Mouse (Mus musculus): ENCODE measurements around the gene Dap3. TPM values are rescaled to one million over a fixed set of nuclear protein-coding genes. Genes with fewer than 3 reads are reported as not detected.

Dap3 gene
- polyA plus RNA-seq, 2 experiments = 113 to 138 TPM

DNA sequence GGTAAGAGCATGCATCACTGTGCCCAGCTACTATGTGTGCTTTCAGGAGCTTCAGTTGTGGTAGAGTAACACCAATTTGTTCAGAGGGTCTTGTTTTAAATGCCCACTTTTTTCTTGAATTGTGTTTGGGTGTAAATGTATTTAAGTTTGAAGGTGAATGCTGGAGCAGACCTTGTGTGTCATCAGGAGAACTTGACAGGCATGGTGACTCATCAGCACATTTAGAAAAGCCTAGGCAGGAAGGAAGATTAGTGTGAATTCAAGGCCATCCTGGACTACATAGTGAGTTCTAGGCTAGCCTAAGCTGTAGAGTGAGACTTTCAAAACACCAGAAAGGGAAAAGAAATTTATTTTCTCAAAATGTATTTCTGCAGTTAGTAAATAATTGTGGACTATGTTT lies 2.8 kb upstream of the Dap3 start:
- TF ChIP-seq POLR2A (IDR thresholded peaks at IDR 0.05; ENCODE audit: borderline replicate concordance, extremely low read depth, insufficient read depth, insufficient read length) = no peak
- ATAC-seq (ENCODE audit: low FRiP score, low read depth) = no peak

GRCm38 (mm10) chr3:88953246-88953645 lies 2.3 kb upstream of the Dap3 start:
- Histone ChIP-seq H3K27ac (replicated peaks; ENCODE audit: low read depth, low read length) (no peak overlapping the region), H3K9me3 (ENCODE audit: control insufficient read depth, low read length) (no peaks in the 10 kb centered on the region), H3K4me2 (replicated peaks; ENCODE audit: low read depth, low read length, severe bottlenecking) (no peak overlapping the region), H3K4me3 (replicated peaks; ENCODE audit: low read length) (no peak overlapping the region), H3K9ac (ENCODE audit: low read depth, low read length, severe bottlenecking) (no peak overlapping the region), H3K27me3 (ENCODE audit: control insufficient read depth, insufficient read depth, low read length) (no peaks in the 10 kb centered on the region), H3K36me3 (ENCODE audit: control insufficient read depth, insufficient read depth, low read length) (no peaks in the 10 kb centered on the region), H3K4me1 (ENCODE audit: control insufficient read depth, insufficient read depth, low read length) (peaks cover 12% of the 10 kb centered on the region)
- no peak for TF ChIP-seq POLR2A (IDR thresholded peaks at IDR 0.05; ENCODE audit: borderline replicate concordance, extremely low read depth, insufficient read depth, insufficient read length)
- no peak for DNase-seq (ENCODE audit: low spot score)
- no peak for ATAC-seq (ENCODE audit: low FRiP score, low read depth)
- WGBS = 84% methylated on average over 4 of the region's 4 CpGs

More for the DNA sequence above, 2.8 kb upstream of the Dap3 start:
- Histone ChIP-seq H3K9ac (ENCODE audit: low read depth, low read length, severe bottlenecking) (no peak overlapping the region), H3K4me3 (replicated peaks; ENCODE audit: low read length) (no peak overlapping the region), H3K9me3 (ENCODE audit: control insufficient read depth, low read length) (no peaks in the 10 kb centered on the region), H3K27ac (replicated peaks; ENCODE audit: low read depth, low read length) (no peak overlapping the region), H3K36me3 (ENCODE audit: control insufficient read depth, insufficient read depth, low read length) (no peaks in the 10 kb centered on the region), H3K27me3 (ENCODE audit: control insufficient read depth, insufficient read depth, low read length) (no peaks in the 10 kb centered on the region), H3K4me1 (ENCODE audit: control insufficient read depth, insufficient read depth, low read length) (peaks cover 7% of the 10 kb centered on the region), H3K4me2 (replicated peaks; ENCODE audit: low read depth, low read length, severe bottlenecking) (no peak overlapping the region)
- DNase-seq (ENCODE audit: low spot score) = no peak

- TF ChIP-seq POLR2A (IDR thresholded peaks at IDR 0.05; ENCODE audit: borderline replicate concordance, extremely low read depth, insufficient read depth, insufficient read length) = no peak
- ATAC-seq (ENCODE audit: low FRiP score, low read depth) = no peak
- Histone ChIP-seq H3K4me2 (replicated peaks; ENCODE audit: low read depth, low read length, severe bottlenecking) (peak overlapping the region; percentile 71), H3K4me3 (replicated peaks; ENCODE audit: low read length) (peak overlapping the region; percentile 86), H3K9me3 (ENCODE audit: control insufficient read depth, low read length) (no peaks in the 10 kb centered on the region), H3K27ac (replicated peaks; ENCODE audit: low read depth, low read length) (peak overlapping the region; percentile 99), H3K36me3 (ENCODE audit: control insufficient read depth, insufficient read depth, low read length) (no peaks in the 10 kb centered on the region), H3K9ac (ENCODE audit: low read depth, low read length, severe bottlenecking) (peak overlapping the region; percentile 96), H3K27me3 (ENCODE audit: control insufficient read depth, insufficient read depth, low read length) (no peaks in the 10 kb centered on the region), H3K4me1 (ENCODE audit: control insufficient read depth, insufficient read depth, low read length) (peaks cover 16% of the 10 kb centered on the region)
- no peak for DNase-seq (ENCODE audit: low spot score)
- under 1% methylated on average over 5 of the region's 5 CpGs for WGBS
These were observed 383 bp upstream of the Dap3 start for GRCm38 (mm10) chr3:88951327-88951800.

- peak overlapping the region; percentile 96 for H3K9ac ChIP-seq (ENCODE audit: low read depth, low read length, severe bottlenecking)
- H3K36me3 ChIP-seq (ENCODE audit: control insufficient read depth, insufficient read depth, low read length) = no peaks in the 10 kb centered on the region
- no peaks in the 10 kb centered on the region for H3K9me3 ChIP-seq (ENCODE audit: control insufficient read depth, low read length)
- ATAC-seq (ENCODE audit: low FRiP score, low read depth) (peak; percentile 92), DNase-seq (ENCODE audit: low spot score) (peak; percentile 91)
- H3K27me3 ChIP-seq (ENCODE audit: control insufficient read depth, insufficient read depth, low read length) = no peaks in the 10 kb centered on the region
- no peak; the same call in 1 of the 2 replicates for TF ChIP-seq POLR2A (IDR thresholded peaks at IDR 0.05; ENCODE audit: borderline replicate concordance, extremely low read depth, insufficient read depth, insufficient read length)
- peak overlapping the region; percentile 61 for H3K4me2 ChIP-seq (replicated peaks; ENCODE audit: low read depth, low read length, severe bottlenecking)
- H3K4me1 ChIP-seq (ENCODE audit: control insufficient read depth, insufficient read depth, low read length) = peaks cover 16% of the 10 kb centered on the region
- peak overlapping the region; percentile 99 for H3K27ac ChIP-seq (replicated peaks; ENCODE audit: low read depth, low read length)
- H3K4me3 ChIP-seq (replicated peaks; ENCODE audit: low read length) = peak overlapping the region; percentile 86
- under 1% methylated on average over 73 of the region's 92 CpGs for WGBS
These were observed 1.0 kb downstream of the Dap3 start for GRCm38 (mm10) chr3:88949786-88950575.

DNA sequence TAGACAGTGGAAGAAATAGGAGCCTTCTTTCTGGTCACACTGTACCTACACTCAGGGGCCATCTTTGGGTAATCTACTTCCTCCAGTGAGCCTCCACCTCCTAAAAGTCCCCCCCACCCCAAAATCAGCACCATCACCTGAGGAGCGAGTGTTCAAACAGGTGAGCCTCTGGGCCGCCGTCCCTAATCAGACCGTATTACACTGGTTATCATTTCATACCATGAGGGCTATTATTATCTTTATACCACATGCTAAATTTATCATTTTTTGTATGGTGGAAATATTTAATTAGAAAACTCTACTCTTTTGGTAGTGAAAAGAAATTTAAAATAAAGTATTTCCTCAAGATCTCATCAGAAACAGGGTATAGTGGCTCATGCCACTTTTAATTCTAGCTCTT lies 6.9 kb downstream of the Dap3 start:
- Histone ChIP-seq H3K36me3 (ENCODE audit: control insufficient read depth, insufficient read depth, low read length) (peaks cover 28% of the 10 kb centered on the region), H3K27ac (replicated peaks; ENCODE audit: low read depth, low read length) (no peak overlapping the region), H3K4me1 (ENCODE audit: control insufficient read depth, insufficient read depth, low read length) (peaks cover 13% of the 10 kb centered on the region), H3K9ac (ENCODE audit: low read depth, low read length, severe bottlenecking) (no peak overlapping the region), H3K9me3 (ENCODE audit: control insufficient read depth, low read length) (no peaks in the 10 kb centered on the region), H3K4me3 (replicated peaks; ENCODE audit: low read length) (no peak overlapping the region), H3K4me2 (replicated peaks; ENCODE audit: low read depth, low read length, severe bottlenecking) (no peak overlapping the region), H3K27me3 (ENCODE audit: control insufficient read depth, insufficient read depth, low read length) (no peaks in the 10 kb centered on the region)
- WGBS = 87% methylated on average over 4 of the region's 4 CpGs
- no peak for TF ChIP-seq POLR2A (IDR thresholded peaks at IDR 0.05; ENCODE audit: borderline replicate concordance, extremely low read depth, insufficient read depth, insufficient read length)
- no peak for DNase-seq (ENCODE audit: low spot score)
- ATAC-seq (ENCODE audit: low FRiP score, low read depth) = no peak

Data from limb, embryonic 14.5 days (tissue).